Mouse (Mus musculus) subcutaneous adipose tissue, adult 2 months (tissue): Measurements from ENCODE around the gene B3gnt9. TPM values are rescaled to one million over a fixed set of nuclear protein-coding genes. Genes with fewer than 3 reads are reported as not detected.

Experiments used
- polyA plus RNA-seq: library from polyadenylated mRNA; depleted of rRNA; stranded (reverse); fragments of >200 nt; gene quantifications from 2 replicates; pipeline ENCODE4 v1.2.3, GENCODE M21; 2012; ENCODE audit warnings: low replicate concordance; rRNA removed

The B3gnt9 gene
- 13.4 and 50.4 TPM in 2 replicates for polyA plus RNA-seq

DNA sequence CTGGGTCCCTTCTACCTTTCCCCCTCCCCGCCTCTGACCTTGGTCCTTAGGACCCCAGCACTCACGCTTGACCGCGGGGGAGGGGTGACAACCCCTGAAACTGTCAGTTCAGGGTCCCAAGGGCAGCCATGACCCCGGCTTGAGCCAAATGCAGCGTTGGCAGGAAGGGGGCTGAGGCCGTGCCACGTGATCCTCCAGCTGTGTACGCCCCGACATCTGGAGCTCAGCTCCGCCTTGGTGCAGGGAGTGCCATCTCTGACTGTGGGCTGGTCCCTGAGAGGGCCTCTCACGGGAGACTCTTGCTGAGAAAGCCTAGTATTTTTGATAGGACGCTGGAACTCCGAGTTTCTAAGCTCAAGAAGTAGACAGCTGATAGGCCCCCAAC lies at the start of gene B3gnt9:
Gene B3gnt9, minus strand, starts transcription at position 188 of the 385 bp plus-strand sequence.

DNA sequence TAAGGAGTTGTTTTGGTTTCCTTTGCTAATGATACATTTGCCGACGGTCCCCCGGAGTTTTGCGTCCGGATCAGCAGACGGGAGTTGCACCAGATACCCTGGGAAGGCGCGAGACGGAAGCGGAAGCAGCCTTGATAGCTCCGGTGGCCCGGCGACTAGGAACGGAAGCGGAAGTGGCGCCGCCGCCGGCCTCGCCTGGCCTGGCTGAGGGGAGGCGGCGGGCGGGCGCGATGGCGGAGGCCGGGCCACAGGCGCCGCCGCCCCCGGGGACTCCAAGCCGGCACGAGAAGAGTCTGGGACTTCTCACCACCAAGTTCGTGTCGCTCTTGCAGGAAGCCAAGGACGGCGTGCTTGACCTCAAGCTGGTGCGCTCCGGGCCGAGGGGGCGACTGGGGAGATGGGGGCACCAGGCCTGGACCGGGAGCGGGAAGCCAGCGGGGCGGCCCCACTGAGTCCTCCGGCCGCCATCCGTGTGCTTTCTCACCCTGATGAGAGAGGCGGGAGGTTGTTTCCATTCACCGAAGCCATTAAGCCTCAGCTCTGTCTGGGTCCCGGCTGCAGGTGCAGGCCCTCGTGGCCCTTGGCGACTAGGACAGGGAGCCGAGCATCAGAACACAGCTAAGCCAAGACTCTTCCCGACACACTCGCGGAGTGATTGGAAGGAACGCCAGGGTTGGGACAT lies 42.7 kb upstream of the B3gnt9 start, which contains the start of gene E2f4:
Gene E2f4, plus strand, starts transcription at position 153 of the 682 bp plus-strand sequence.

DNA sequence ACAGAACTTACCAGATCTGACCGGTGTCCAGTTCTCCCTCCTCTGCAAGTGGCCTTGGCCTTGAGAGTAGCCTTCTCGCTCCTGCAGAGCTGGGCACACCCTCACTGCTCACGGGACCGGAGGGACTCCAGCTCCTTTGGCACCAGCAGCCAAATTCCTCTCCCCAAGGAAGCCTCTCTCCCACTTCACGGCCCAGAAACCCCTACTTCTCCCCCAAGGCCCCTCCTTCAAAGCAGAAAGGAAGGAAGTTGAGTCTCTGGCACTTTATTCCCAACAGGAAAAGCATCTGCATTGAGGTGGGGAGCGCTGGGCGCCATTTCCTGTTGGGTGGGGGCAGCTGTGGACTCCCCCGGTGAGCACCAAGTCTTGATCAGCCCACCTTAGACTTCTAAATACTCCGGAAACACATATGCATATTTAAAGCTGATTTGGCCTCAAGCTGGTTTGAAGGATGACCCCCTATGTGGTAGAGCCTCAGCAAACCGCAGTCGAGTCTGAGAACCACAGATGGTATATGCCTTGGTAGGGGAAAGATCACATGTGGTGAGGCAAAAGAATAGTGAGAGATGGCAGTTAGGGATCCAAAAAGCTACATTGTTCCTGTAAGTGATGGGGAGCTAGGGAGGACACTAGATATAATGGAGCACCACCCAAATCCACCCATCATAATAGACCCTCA lies 41.1 kb upstream of the B3gnt9 start, which contains the start of gene Exoc3l:
Gene Exoc3l, minus strand, starts transcription at position 207 of the 679 bp plus-strand sequence.

DNA sequence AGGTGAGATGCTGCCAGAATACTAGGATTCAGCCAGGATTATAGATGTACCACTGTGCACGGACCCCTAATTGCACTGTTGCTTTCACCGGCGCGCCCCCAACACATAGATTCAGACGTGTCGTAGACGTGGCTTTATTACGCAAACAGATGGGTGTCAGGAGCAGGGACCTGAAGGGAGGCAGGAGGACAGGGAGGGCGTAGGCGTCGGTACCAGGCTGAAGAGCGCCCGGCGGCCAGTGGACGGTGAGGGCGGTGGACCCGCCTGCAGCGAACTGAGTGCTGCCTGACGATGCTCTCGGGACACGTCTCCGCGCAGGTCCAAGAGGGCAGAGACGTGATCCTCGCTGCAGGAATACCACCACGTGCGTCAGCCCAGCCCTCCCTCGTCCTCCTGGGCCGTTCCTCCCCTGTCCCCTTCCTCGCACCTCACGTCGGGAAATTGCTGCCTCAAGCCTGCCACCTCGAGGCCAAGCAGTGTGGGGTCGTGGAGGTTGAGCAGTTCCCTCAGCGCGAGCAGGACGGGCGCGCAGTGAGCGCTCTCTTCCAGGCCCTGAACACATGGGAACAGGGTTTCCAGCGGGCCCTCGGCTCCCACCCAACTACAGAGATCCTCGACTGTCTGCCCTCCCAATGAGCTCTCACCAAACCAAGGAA lies 35.0 kb upstream of the B3gnt9 start, which contains the start of gene 4931428F04Rik:
Gene 4931428F04Rik, minus strand, starts transcription at position 60 of the 656 bp plus-strand sequence.

DNA sequence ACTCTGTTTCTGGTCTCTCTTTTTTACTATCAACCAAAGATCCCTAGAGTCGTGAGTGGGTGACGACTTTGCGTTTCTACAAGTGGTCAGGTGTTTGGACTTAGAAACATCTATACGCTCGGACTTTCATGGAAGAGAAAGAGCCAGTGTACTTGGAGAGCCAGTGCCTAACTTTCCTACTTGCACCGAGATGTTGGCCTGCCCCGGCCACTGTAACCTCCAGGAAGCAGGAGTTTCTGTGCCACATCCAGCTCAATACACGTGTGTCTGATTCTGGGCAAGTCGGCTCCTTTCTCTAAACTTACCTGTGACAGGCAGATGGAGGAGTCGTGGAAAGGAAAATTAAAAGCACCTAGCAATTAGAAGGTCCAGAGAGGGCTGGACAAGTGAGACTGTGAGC lies 20.9 kb upstream of the B3gnt9 start, which contains the start of gene Nol3:
Gene Nol3, plus strand, starts transcription at position 301 of the 400 bp plus-strand sequence.

DNA sequence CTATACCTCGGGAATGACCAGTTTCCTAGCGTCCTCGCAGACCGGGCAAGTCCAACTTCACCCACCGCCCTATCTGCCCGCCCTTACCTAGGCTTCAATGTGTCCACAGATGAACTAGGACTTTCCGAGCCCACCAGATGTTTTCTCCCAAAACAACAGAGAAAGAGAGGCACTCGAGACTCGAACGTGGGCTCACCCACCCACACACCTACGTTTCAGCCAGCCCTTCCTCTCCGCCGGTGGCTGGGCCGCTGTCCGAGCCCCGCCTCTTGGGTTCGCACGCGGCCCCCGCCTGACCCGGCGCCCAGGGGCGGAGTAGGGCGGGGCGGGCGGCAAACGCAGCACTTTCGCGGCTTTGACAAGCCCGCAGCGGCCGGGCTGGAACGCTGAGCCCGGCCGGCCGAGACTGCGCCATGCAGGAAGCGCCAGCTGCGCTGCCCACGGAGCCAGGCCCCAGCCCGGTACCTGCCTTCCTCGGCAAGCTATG lies 14.6 kb upstream of the B3gnt9 start, which contains the start of gene Hsf4:
Gene Hsf4, plus strand, starts transcription at position 341 of the 487 bp plus-strand sequence.

DNA sequence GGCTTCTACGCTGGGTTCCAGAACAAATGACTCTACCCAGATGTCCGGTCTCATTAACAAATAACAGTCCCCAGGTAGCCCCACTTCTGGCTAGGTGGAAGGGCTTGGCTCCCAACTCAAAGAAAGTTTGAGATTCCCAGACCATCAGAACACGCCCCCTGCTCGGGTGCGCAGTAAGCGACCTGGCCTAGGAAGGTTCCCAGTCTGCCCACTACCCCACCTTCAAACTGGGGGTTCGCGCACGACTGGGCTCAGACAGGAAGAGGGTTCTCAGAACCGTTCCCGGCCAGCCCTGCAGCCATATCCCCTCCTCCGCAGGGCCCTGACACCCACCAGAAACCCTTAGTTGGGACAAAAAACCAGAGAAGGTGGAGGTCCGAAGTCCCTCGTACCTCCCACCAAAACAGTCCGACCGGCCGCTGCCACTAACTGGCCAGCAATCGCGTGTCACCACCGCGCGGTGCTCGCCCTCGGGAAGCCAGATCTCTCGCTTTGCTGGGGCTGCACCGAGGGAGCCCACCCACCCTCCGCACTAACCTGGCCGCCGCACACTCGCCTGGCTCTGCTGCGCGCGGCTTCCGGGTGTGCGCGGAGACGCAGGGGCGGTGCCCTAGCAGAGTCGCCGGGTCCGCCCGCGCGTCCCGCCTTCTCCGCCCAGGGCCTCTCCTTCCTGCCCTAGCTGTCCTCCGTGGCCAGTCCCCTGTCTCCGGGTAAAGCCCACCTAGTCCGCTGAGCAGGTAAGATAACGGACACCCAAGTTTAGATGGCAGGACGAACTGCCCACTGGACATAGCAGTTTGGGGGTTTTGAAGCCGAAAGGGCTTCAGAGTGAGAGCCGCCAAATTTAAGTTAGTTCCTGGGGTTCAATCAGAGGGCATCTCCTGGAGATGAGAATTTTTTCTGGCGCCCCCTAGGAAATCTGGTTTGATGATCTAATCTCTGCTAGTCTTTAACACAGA lies 9.3 kb upstream of the B3gnt9 start, which contains the start of the genes Tradd and Fbxl8:
Gene Tradd, minus strand, starts transcription at position 586 of the 959 bp plus-strand sequence.
Gene Fbxl8, plus strand, starts transcription at position 625 of the 959 bp plus-strand sequence.

DNA sequence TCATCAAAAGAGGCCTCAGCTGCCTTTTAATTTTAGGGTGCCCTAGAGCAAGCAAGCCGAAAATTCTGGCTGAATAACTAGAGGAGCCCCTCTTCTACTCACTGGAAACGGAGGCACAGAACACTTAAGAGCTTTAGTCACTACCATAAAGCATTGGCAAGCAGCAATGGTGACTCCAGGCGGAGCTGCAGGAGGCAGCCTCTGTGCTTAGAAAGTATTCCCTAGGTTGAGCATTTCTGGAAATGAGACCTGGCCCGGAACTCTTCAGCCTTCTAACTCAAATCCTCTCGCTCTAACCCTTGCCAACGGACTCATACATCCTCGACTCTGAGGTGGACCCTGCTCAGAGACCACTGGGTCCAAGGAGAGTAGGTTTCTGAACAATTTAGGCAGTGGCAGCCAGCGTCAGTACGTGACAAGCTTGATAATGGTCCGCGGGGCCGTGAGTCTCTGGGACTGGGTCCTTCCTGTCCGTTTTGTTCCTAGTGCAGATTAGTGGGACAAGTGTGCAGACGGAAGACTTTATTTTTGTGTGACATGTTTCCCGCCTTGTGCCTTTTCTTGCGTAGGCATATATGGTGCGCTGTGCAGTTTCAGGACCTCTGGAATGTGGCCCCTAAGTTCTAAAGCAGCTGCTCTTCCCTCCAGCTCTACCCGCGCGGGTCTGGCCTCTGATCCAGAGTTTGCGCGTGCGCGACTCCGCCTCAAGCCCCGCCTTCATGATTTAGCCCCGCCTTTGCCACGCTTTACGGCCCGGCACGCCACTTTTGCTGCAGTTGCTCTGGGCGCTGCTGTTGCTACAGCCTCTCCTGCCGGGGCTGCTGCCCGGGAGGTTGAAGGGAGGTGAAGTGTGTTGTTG lies 30.3 kb downstream of the B3gnt9 start, which contains the start of gene D230025D16Rik:
Gene D230025D16Rik, plus strand, starts transcription at position 733 of the 859 bp plus-strand sequence.

Other genes starting within 250 kb of the B3gnt9 start
- gene Ces3a, start 206.6 kb downstream of the B3gnt9 start, polyA plus RNA-seq: 0.19 TPM in 1 of 2 replicates, not detected in the other
- 0.12 TPM in 1 of 2 replicates, not detected in the other for gene Ces3b, start 171.4 kb downstream of the B3gnt9 start, polyA plus RNA-seq
- gene Ces4a, start 123.4 kb downstream of the B3gnt9 start, polyA plus RNA-seq: 0.16 and 0.36 TPM in 2 replicates
- 7.8 and 11.2 TPM in 2 replicates for gene Cbfb, start 84.5 kb downstream of the B3gnt9 start, polyA plus RNA-seq
- gene D230025D16Rik, start 30.0 kb downstream of the B3gnt9 start, polyA plus RNA-seq: 28.2 and 29.9 TPM in 2 replicates
- 12.2 and 22.8 TPM in 2 replicates for gene Tradd, start 9.5 kb upstream of the B3gnt9 start, polyA plus RNA-seq
- gene Fbxl8, start 9.5 kb upstream of the B3gnt9 start, polyA plus RNA-seq: 12.3 and 13.4 TPM in 2 replicates
- 5.2 and 7.1 TPM in 2 replicates for gene Hsf4, start 14.6 kb upstream of the B3gnt9 start, polyA plus RNA-seq
- 6.3 and 25.9 TPM in 2 replicates for gene Nol3, start 21.0 kb upstream of the B3gnt9 start, polyA plus RNA-seq
- gene 4931428F04Rik, start 34.7 kb upstream of the B3gnt9 start, polyA plus RNA-seq: 3.5 and 7.2 TPM in 2 replicates
- gene Exoc3l, start 40.9 kb upstream of the B3gnt9 start, polyA plus RNA-seq: 15.9 and 22.9 TPM in 2 replicates
- gene E2f4, start 42.5 kb upstream of the B3gnt9 start, polyA plus RNA-seq: 90.1 and 142 TPM in 2 replicates
- gene Elmo3, start 50.4 kb upstream of the B3gnt9 start, polyA plus RNA-seq: 24.6 and 26.8 TPM in 2 replicates
- 7.1 and 10.5 TPM in 2 replicates for gene Lrrc29, start 71.1 kb upstream of the B3gnt9 start, polyA plus RNA-seq
- gene Tmem208, start 71.2 kb upstream of the B3gnt9 start, polyA plus RNA-seq: 93.5 and 101 TPM in 2 replicates
- 30.4 and 43.5 TPM in 2 replicates for gene Fhod1, start 92.8 kb upstream of the B3gnt9 start, polyA plus RNA-seq
- 6.8 and 9.4 TPM in 2 replicates for gene Slc9a5, start 93.7 kb upstream of the B3gnt9 start, polyA plus RNA-seq
- 0.76 and 1.2 TPM in 2 replicates for gene Plekhg4, start 118.1 kb upstream of the B3gnt9 start, polyA plus RNA-seq
- 0.26 and 1.1 TPM in 2 replicates for gene Kctd19, start 158.3 kb upstream of the B3gnt9 start, polyA plus RNA-seq
- gene Lrrc36, start 158.4 kb upstream of the B3gnt9 start, polyA plus RNA-seq: 3.0 and 4.1 TPM in 2 replicates
- gene Tppp3, start 216.4 kb upstream of the B3gnt9 start, polyA plus RNA-seq: 171 and 479 TPM in 2 replicates
- gene Zdhhc1, start 241.7 kb upstream of the B3gnt9 start, polyA plus RNA-seq: 51.5 and 98.0 TPM in 2 replicates